Mouse (Mus musculus) G1E (cell line): ENCODE data around the gene Naglu. TPM values are rescaled to one million over a fixed set of nuclear protein-coding genes. Genes with fewer than 3 reads are reported as not detected.

Experiments
- ATAC-seq: 2 replicates; pipeline ENCODE4 v1.8.0; 2016; ENCODE audit warnings: mild to moderate bottlenecking; ENCODE audit not compliant: insufficient number of reproducible peaks, poor library complexity, low FRiP score, severe bottlenecking; ENCODE audit errors: extremely low read depth
- DNase-seq: peaks from one replicate; pipeline ENCODE4 v3.0.0; 2012; ENCODE audit warnings: low spot score
- H3K27me3 ChIP-seq: 2 replicates; pipeline ENCODE4 v1.6.1; 2012; ENCODE audit warnings: mild to moderate bottlenecking, low read length, inconsistent platforms; ENCODE audit not compliant: insufficient read depth
- H3K36me3 ChIP-seq: replicated peaks from 2 replicates; pipeline ENCODE3; 2012; ENCODE audit warnings: mild to moderate bottlenecking, inconsistent platforms
- H3K4me1 ChIP-seq: 2 replicates; pipeline ENCODE4 v1.6.1; 2012; ENCODE audit warnings: low read depth, low read length, inconsistent platforms, mixed read lengths; ENCODE audit not compliant: insufficient read depth
- H3K4me3 ChIP-seq: 2 replicates; pipeline ENCODE4 v1.5.1; 2012; ENCODE audit warnings: low read depth, mild to moderate bottlenecking, inconsistent platforms, low read length, moderate library complexity, mixed read lengths
- H3K9me3 ChIP-seq: replicated peaks from 2 replicates; pipeline ENCODE4 v1.6.1; 2012; ENCODE audit warnings: inconsistent platforms
- CTCF ChIP-seq: IDR thresholded peaks from 2 replicates; pipeline ENCODE4 v1.5.1; 2012; ENCODE audit warnings: low read depth, low read length, inconsistent platforms, mixed read lengths
- GATA1 ChIP-seq: IDR thresholded peaks from 2 replicates; pipeline ENCODE4 v1.6.1; 2012; ENCODE audit warnings: borderline replicate concordance, low read length, inconsistent platforms, mixed read lengths
- GATA2 ChIP-seq: IDR thresholded peaks from 2 replicates; pipeline ENCODE4 v1.6.1; 2012; ENCODE audit warnings: low read depth, low read length, inconsistent platforms, borderline replicate concordance
- POLR2AphosphoS5 ChIP-seq: IDR thresholded peaks from 2 replicates; pipeline ENCODE4 v1.6.1; 2012; ENCODE audit warnings: low read depth, low read length, inconsistent platforms; ENCODE audit not compliant: insufficient replicate concordance
- TAL1 ChIP-seq: conservative IDR thresholded peaks from 2 replicates; pipeline ENCODE4 v1.6.1; 2012; ENCODE audit warnings: low read depth, low read length, inconsistent platforms, mixed read lengths
- polyA plus RNA-seq: library from polyadenylated mRNA; stranded (reverse); fragments of >175 nt; gene quantifications from 2 replicates; pipeline ENCODE4 v1.2.3, GENCODE M21; 2012
- total RNA-seq, 2 experiments: library from RNA; stranded (forward) in 1 of 2; stranded (reverse) in 1 of 2; fragments of 200-1000 nt in 1 of 2; fragments of >200 nt in 1 of 2; fragmentation: Nextera tagmentation in 1 of 2; gene quantifications; 2 replicates each; pipeline ENCODE4 v1.2.3; 2014 to 2017

Gene Naglu
- total RNA-seq (2014; fragmentation: Nextera tagmentation), result 6.1 and 6.3 TPM in 2 replicates
- 14.2 and 18.4 TPM in 2 replicates for total RNA-seq (2017)
- polyA plus RNA-seq, result 5.1 and 6.4 TPM in 2 replicates

GRCm38 (mm10) chr11:101069391-101070188 lies at the start of gene Naglu:
Gene Naglu, plus strand, starts transcription at chr11:101070012.
- Histone ChIP-seq H3K27me3 (peaks cover 18% of the 10 kb centered on the region; the same call in 1 of the 2 replicates), H3K4me3 (peak within 1 kb of the TSS; percentile 89), H3K36me3 (peaks cover 23% of the 10 kb centered on the region), H3K4me1 (peaks cover 52% of the 10 kb centered on the region), H3K9me3 (no peaks in the 10 kb centered on the region)
- TF ChIP-seq POLR2AphosphoS5 (no peak), GATA1 (no peak), GATA2 (no peak)
- DNase-seq (peak; percentile 97), ATAC-seq (peak; percentile 77)

DNA sequence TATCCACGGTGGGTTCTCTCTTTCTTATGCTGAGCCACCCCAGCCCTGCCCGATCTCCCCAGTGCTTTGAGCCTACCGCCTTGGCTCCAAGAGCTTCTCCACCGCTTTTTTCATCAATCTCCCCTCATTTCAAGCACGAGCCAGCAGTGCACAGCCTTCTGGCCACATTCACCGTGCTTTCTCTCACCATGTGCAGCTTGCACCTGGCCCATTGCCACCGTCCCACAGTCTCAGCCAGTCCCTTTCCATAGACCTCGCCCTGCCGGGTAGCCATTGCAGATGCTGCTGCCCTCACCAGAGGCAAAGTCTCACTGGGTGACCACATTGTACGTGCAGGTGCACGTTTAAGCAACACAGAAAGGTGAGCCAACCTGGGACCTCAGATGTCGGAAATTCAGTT lies 46.4 kb upstream of the Naglu start:
- no peaks in the 10 kb centered on the region for H3K4me1 ChIP-seq
- ATAC-seq, result no peak
- no peaks in the 10 kb centered on the region for H3K9me3 ChIP-seq
- H3K4me3 ChIP-seq, result no peak overlapping the region
- peaks cover 91% of the 10 kb centered on the region for H3K36me3 ChIP-seq
- H3K27me3 ChIP-seq, result no peaks in the 10 kb centered on the region
- no peak for TF ChIP-seq GATA1
- no peak for TF ChIP-seq TAL1
- no peak for TF ChIP-seq CTCF
- no peak for TF ChIP-seq GATA2
- no peak for TF ChIP-seq POLR2AphosphoS5
- DNase-seq, result no peak

DNA sequence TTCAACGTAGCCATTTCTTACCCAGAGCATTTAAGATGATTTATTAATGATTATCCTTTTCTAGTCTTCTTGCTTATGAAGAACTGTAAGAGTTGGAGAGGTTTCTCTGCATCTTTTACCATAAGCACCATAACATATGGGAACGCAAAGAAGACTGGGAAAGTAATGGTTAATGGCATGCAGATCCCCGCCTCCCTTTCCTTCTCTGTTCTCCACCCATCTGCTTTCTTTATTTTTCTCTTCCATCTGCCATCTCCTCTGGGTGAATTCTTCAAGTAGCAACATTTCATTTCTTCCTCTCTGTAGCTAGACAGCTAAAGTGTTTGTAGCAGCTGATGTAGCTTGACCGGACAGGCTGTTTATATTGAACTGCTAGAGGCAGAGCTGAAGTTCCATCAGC lies 45.8 kb upstream of the Naglu start:
- DNase-seq, result no peak
- Histone ChIP-seq H3K36me3 (peaks cover 91% of the 10 kb centered on the region), H3K4me3 (no peak overlapping the region), H3K27me3 (no peaks in the 10 kb centered on the region), H3K9me3 (no peaks in the 10 kb centered on the region), H3K4me1 (no peaks in the 10 kb centered on the region)
- no peak for ATAC-seq
- TF ChIP-seq POLR2AphosphoS5 (no peak), TAL1 (no peak), GATA2 (no peak), GATA1 (no peak), CTCF (no peak)

DNA sequence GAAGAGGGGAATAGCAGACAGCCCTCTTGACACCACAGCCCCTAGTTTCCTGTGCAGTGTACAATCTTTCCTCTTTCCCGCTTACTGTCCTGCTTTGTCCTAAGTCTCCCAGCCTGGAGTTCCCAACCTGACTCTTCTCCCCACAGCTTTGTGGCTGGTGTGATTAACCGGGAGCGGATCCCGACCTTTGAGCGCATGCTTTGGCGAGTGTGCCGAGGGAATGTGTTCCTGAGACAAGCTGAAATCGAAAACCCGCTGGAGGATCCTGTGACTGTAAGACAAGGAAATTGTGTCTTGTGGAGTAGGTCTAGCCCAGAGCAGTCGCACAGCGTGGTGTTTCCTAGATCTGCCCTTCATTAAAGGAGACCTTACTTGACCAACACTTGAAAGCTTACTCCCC lies 42.7 kb upstream of the Naglu start:
- ATAC-seq, result no peak
- DNase-seq, result no peak
- H3K36me3 ChIP-seq, result peaks cover 90% of the 10 kb centered on the region
- no peak overlapping the region for H3K4me3 ChIP-seq
- no peaks in the 10 kb centered on the region for H3K27me3 ChIP-seq
- TF ChIP-seq CTCF (no peak), GATA2 (no peak), TAL1 (no peak), POLR2AphosphoS5 (no peak), GATA1 (no peak)
- no peaks in the 10 kb centered on the region for H3K4me1 ChIP-seq
- no peaks in the 10 kb centered on the region for H3K9me3 ChIP-seq

DNA sequence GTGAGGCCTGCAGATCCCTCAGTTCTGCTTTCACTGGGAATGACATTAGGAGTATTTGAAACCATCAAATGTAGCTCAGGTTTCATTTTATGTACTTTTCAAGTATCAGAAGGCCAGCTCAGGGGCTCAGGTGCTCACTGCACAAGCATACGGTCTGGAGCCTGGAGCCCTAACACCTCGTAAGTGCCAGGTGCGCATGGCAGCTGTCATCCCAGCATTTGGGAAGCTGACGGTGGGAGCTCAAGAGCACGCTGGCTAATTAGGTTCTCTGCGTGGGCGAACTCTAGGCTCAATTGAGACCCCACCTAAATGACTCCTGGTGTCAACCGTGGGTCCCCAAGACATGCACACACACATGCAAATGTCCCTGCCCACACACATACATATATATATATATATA lies 40.5 kb upstream of the Naglu start:
- no peak for ATAC-seq
- no peaks in the 10 kb centered on the region for H3K27me3 ChIP-seq
- no peak for DNase-seq
- H3K36me3 ChIP-seq, result peaks cover 90% of the 10 kb centered on the region
- TF ChIP-seq GATA2 (no peak), CTCF (no peak), TAL1 (no peak), POLR2AphosphoS5 (no peak), GATA1 (no peak)
- H3K4me1 ChIP-seq, result no peaks in the 10 kb centered on the region
- no peak overlapping the region for H3K4me3 ChIP-seq
- no peaks in the 10 kb centered on the region for H3K9me3 ChIP-seq

- no peaks in the 10 kb centered on the region for H3K27me3 ChIP-seq
- peaks cover 92% of the 10 kb centered on the region for H3K36me3 ChIP-seq
Observed at GRCm38 (mm10) chr11:101030136-101030807, 39.5 kb upstream of the Naglu start.

More at GRCm38 (mm10) chr11:101030136-101030807, 39.5 kb upstream of the Naglu start:
- Histone ChIP-seq H3K9me3 (no peaks in the 10 kb centered on the region), H3K4me1 (no peaks in the 10 kb centered on the region), H3K4me3 (no peak overlapping the region)
- ATAC-seq (no peak), DNase-seq (no peak)
- no peak for TF ChIP-seq TAL1
- TF ChIP-seq GATA1, result no peak
- no peak for TF ChIP-seq CTCF
- no peak for TF ChIP-seq GATA2
- TF ChIP-seq POLR2AphosphoS5, result no peak
